Mouse (Mus musculus) heart, adult 2 months (tissue): Measurements from ENCODE around the gene Psph.

Experiments
- CTCF ChIP-seq: fragments of 200-600 bp; IDR thresholded peaks from 2 replicates; pipeline ENCODE4 v1.8.1; 2022; ENCODE audit warnings: antibody characterized with exemption, mild to moderate bottlenecking, moderate library complexity
- EP300 ChIP-seq: fragments of 200-500 bp; IDR thresholded peaks from 2 replicates; pipeline ENCODE4 v1.6.1; 2011; ENCODE audit warnings: low read depth, low read length, control low read depth; ENCODE audit not compliant: insufficient read depth
- POLR2A ChIP-seq: fragments of 200-500 bp; IDR thresholded peaks from 2 replicates; pipeline ENCODE4 v1.6.1; 2011; ENCODE audit warnings: mild to moderate bottlenecking, low read depth, low read length, control low read depth; ENCODE audit not compliant: insufficient read depth

DNA sequence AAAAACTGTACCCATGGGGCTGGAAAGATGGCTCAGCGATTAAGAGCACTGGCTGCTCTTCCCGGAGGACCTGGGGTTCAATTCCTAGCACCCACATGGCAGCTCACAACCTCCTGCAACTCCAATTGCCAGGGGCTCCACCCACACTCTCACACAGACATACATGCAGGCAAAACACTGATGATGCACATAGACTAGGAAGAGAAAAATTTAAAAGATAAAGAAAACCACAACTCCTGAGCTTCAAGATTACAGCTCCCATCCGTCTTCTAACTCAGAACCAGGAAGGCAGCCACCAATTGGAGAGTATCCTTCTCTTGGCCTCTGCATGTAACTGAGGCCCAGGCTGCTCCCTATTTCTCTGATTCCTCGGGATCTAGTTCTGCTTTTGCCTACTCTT, 63.0 kb downstream of the Psph start:
- TF ChIP-seq POLR2A: no peak
- no peak for TF ChIP-seq CTCF
- TF ChIP-seq EP300: no peak
